ENCODE assay signal across 12 mouse cellular contexts in the genomic region with DNA sequence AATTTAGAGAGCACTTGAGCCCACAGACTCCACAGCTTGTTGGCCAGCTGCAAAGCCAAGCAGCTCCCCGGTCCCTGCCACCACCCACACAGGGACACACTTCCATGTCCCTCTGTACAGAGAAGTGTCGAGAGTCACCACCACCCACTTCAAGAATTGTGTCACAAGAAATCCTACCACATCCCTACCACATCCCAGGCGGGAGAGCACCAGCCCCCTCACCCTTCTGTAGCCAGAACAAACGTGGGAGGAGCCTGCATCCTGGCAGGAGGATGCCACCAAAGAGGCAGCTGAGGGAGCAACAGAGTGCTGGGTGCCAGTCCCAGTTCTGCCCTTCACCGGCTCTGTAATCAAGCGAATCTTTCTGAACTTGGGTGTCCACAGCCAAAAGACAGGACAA. TPM values are rescaled to one million over a fixed set of nuclear protein-coding genes. Genes with fewer than 3 reads are reported as not detected.
A peak's percentile ranks its signal among the peaks of the same experiment; 100 is the strongest.
DNase-seq lines count a peak whose midpoint lies in the region; ATAC-seq lines count a peak whose summit lies in the region.
"Had no signal": no experiment of that assay in that cellular context is flagged by ENCODE, and none has a peak within 500 bp of the region (broad histone marks: within the 10 kb centered on the region; RNA-seq: fewer than 3 reads in every experiment).

No protein-coding gene starts in this region.

- no peak overlapping the region for H3K4me2 ChIP-seq in forebrain, embryonic 16.5 days (ENCODE audit: low read length)
- H3K4me2 ChIP-seq in forebrain, embryonic 11.5 days (ENCODE audit: low read depth, low read length, severe bottlenecking) = no peak overlapping the region
- H3K4me2 ChIP-seq: forebrain, embryonic 13.5 days had no signal

- no peaks in the 10 kb centered on the region for H3K9me3 ChIP-seq in forebrain, embryonic 16.5 days (ENCODE audit: control insufficient read depth, low read length)
- H3K9me3 ChIP-seq in forebrain, embryonic 11.5 days (ENCODE audit: control insufficient read depth, low read length) = no peaks in the 10 kb centered on the region
- H3K9me3 ChIP-seq: forebrain, embryonic 13.5 days had no signal

- H3K4me1 ChIP-seq in forebrain, embryonic 16.5 days (replicated peaks; ENCODE audit: control insufficient read depth, insufficient read depth, low read length) = peaks cover 22% of the 10 kb centered on the region
- H3K4me1 ChIP-seq in forebrain, embryonic 11.5 days (replicated peaks; ENCODE audit: control insufficient read depth, insufficient read depth, low read length) = 0 out of 2 replicates have a peak, but pooled peaks cover 1% of the 10 kb centered on the region

- 66% methylated on average over 6 of the region's 6 CpGs for WGBS in forebrain, embryonic 16.5 days
- 72% methylated on average over 6 of the region's 6 CpGs for WGBS in forebrain, embryonic 11.5 days

- no peaks in the 10 kb centered on the region for H3K27me3 ChIP-seq in forebrain, embryonic 16.5 days (replicated peaks; ENCODE audit: control insufficient read depth, insufficient read depth, low read length)
- H3K27me3 ChIP-seq in forebrain, embryonic 11.5 days (ENCODE audit: control insufficient read depth, insufficient read depth, low read length) = no peaks in the 10 kb centered on the region
- H3K27me3 ChIP-seq: forebrain, embryonic 13.5 days had no signal

- no peak overlapping the region for H3K9ac ChIP-seq in forebrain, embryonic 16.5 days (replicated peaks; ENCODE audit: low read depth, low read length)
- no peak overlapping the region for H3K9ac ChIP-seq in forebrain, embryonic 11.5 days (ENCODE audit: low read length)
- H3K9ac ChIP-seq: forebrain, embryonic 13.5 days had no signal

- no peak overlapping the region for H3K4me3 ChIP-seq in forebrain, embryonic 16.5 days (replicated peaks; ENCODE audit: low read length)
- H3K4me3 ChIP-seq in forebrain, embryonic 11.5 days (ENCODE audit: low read depth, low read length) = no peak overlapping the region
- H3K4me3 ChIP-seq: forebrain, embryonic 13.5 days had no signal

- 0 out of 2 replicates have a peak, but pooled peaks have one; percentile 23 for ATAC-seq in forebrain, embryonic 16.5 days
- ATAC-seq in forebrain, embryonic 11.5 days (replicated peaks; ENCODE audit: low FRiP score) = no peak; the same call in 1 of the 2 replicates

- DNase-seq in forebrain, embryonic 11.5 days (ENCODE audit: low spot score) = no peak
- peak; percentile 37 to 74 for DNase-seq in left cerebral cortex, adult 9 months (ENCODE audit: low spot score in 2 of 2)
- no peak for DNase-seq in left cerebral cortex, postnatal 10 days (ENCODE audit: extremely low spot score in 1 of 2, low spot score in 2 of 2)
- peak; percentile 13 for DNase-seq in adipocyte (ENCODE audit: low spot score)
- DNase-seq in left cerebral cortex, postnatal 25 days (ENCODE audit: low spot score in 2 of 2) = peak; percentile 56 to 87
- no peak for DNase-seq in adrenal gland, postnatal 36 days
- DNase-seq in kidney, postnatal 4 days = no peak
- DNase-seq: cerebellum, postnatal 14 days; heart, postnatal 36 days; kidney, postnatal 36 days had no signal

- no peaks in the 10 kb centered on the region for H3K36me3 ChIP-seq in forebrain, embryonic 16.5 days (ENCODE audit: control insufficient read depth, insufficient read depth)
- H3K36me3 ChIP-seq in forebrain, embryonic 11.5 days (ENCODE audit: control insufficient read depth, insufficient read depth, low read length) = no peaks in the 10 kb centered on the region

- H3K27ac ChIP-seq in forebrain, embryonic 16.5 days (ENCODE audit: low read length) = no peak overlapping the region
- no peak overlapping the region for H3K27ac ChIP-seq in forebrain, embryonic 11.5 days (ENCODE audit: low read depth, low read length)
- H3K27ac ChIP-seq: forebrain, embryonic 13.5 days had no signal

- intact Hi-C loops in left cerebral cortex, postnatal 10 days (cut with DNase I) = no loop called here
- intact Hi-C loops in left cerebral cortex, postnatal 25 days (cut with DNase I) = loop anchor here (1.0 to 2.0 kb wide), 3 partner anchors 44 to 60 kb away; a partner anchor contains a TSS

RNA-seq across cellular contexts. Expression of a gene that starts 51.7 kb away (rescaled TPM):
- polyA plus RNA-seq in forebrain, embryonic 16.5 days (2015; fragmentation: Nextera tagmentation; extraction: Ambion mirVana) = 66.5 and 68.7 TPM in 2 replicates
- polyA plus RNA-seq in forebrain, embryonic 11.5 days (2014; fragmentation: Nextera tagmentation; extraction: Ambion mirVana) = 19.6 and 21.5 TPM in 2 replicates
- 10 to 100 TPM; 90.5 to 90.8 TPM for total RNA-seq in left cerebral cortex, postnatal 10 days (2021)
- 10 to 100 TPM; 63.9 to 70.2 TPM for total RNA-seq in left cerebral cortex, postnatal 25 days (2021)
- total RNA-seq in adrenal gland, postnatal 36 days (2021) = 100 to 1,000 TPM in 1 of 2 experiments, 10 to 100 TPM in 1; 45.7 to 114 TPM

Comparison
In these comparisons a context has a peak if more than half of its experiments do, and no peak if none do; other contexts are left out.
1. DNase-seq: peak in left cerebral cortex, adult 9 months (2 of 2), adipocyte (single experiment) and left cerebral cortex, postnatal 25 days (2 of 2); none in forebrain, embryonic 11.5 days (single experiment), left cerebral cortex, postnatal 10 days (0 of 2), adrenal gland, postnatal 36 days (0 of 2) and kidney, postnatal 4 days (0 of 2).